Mouse (Mus musculus): Measurements from ENCODE around the gene Ttc4. TPM values are rescaled to one million over a fixed set of nuclear protein-coding genes. Genes with fewer than 3 reads are reported as not detected.

The Ttc4 gene
- polyA plus RNA-seq, 1 experiment from 2014 or later = 107 TPM

- 79% methylated on average over 3 of the region's 3 CpGs for WGBS
- Histone ChIP-seq H3K27me3 (replicated peaks; ENCODE audit: control insufficient read depth, insufficient read depth, low read length) (no peaks in the 10 kb centered on the region), H3K4me1 (ENCODE audit: control insufficient read depth, insufficient read depth, low read length) (peaks cover 4% of the 10 kb centered on the region; the same call in 1 of the 2 replicates), H3K9me3 (replicated peaks; ENCODE audit: control insufficient read depth, low read length) (no peaks in the 10 kb centered on the region), H3K9ac (ENCODE audit: low read length) (no peak overlapping the region), H3K36me3 (ENCODE audit: control insufficient read depth, insufficient read depth, low read length) (no peaks in the 10 kb centered on the region), H3K4me3 (ENCODE audit: low read depth, low read length) (no peak overlapping the region), H3K27ac (ENCODE audit: low read depth, low read length) (no peak overlapping the region), H3K4me2 (ENCODE audit: low read length) (no peak overlapping the region)
- ATAC-seq (no peak), DNase-seq (ENCODE audit: low spot score) (no peak)
Observed at GRCm38 (mm10) chr4:106613560-106613959, 65.2 kb downstream of the Ttc4 start.

- ATAC-seq = no peak
- Histone ChIP-seq H3K4me2 (ENCODE audit: low read length) (no peak overlapping the region), H3K4me3 (ENCODE audit: low read depth, low read length) (no peak overlapping the region), H3K27me3 (replicated peaks; ENCODE audit: control insufficient read depth, insufficient read depth, low read length) (no peaks in the 10 kb centered on the region), H3K4me1 (ENCODE audit: control insufficient read depth, insufficient read depth, low read length) (peaks cover 4% of the 10 kb centered on the region; the same call in 1 of the 2 replicates), H3K9ac (ENCODE audit: low read length) (no peak overlapping the region), H3K9me3 (replicated peaks; ENCODE audit: control insufficient read depth, low read length) (no peaks in the 10 kb centered on the region), H3K27ac (ENCODE audit: low read depth, low read length) (no peak overlapping the region), H3K36me3 (ENCODE audit: control insufficient read depth, insufficient read depth, low read length) (no peaks in the 10 kb centered on the region)
- 75% methylated on average over 8 of the region's 8 CpGs for WGBS
- no peak for DNase-seq (ENCODE audit: low spot score)
Observed at GRCm38 (mm10) chr4:106613105-106613504, 65.6 kb downstream of the Ttc4 start.

Other genes with a start within 250 kb of the Ttc4 start
- gene Pcsk9, start 214.6 kb downstream of the Ttc4 start, polyA plus RNA-seq (2014; fragmentation: Nextera tagmentation; extraction: Ambion mirVana) = 0.43 and 0.54 TPM in 2 replicates
- not detected in 2 replicates for gene Bsnd, start 186.7 kb downstream of the Ttc4 start, polyA plus RNA-seq (2014; fragmentation: Nextera tagmentation; extraction: Ambion mirVana)
- gene Dhcr24, start 117.9 kb downstream of the Ttc4 start, polyA plus RNA-seq (2014; fragmentation: Nextera tagmentation; extraction: Ambion mirVana) = 16.4 and 16.6 TPM in 2 replicates
- gene Lexm, start 61.7 kb downstream of the Ttc4 start, polyA plus RNA-seq (2014; fragmentation: Nextera tagmentation; extraction: Ambion mirVana) = not detected in 2 replicates
- 0.46 and 0.53 TPM in 2 replicates for gene Ttc22, start 56.5 kb downstream of the Ttc4 start, polyA plus RNA-seq (2014; fragmentation: Nextera tagmentation; extraction: Ambion mirVana)
- 11.7 and 12.7 TPM in 2 replicates for gene Pars2, start 27.9 kb downstream of the Ttc4 start, polyA plus RNA-seq (2014; fragmentation: Nextera tagmentation; extraction: Ambion mirVana)
- 0.09 and 0.18 TPM in 2 replicates for gene Mroh7, start 52.0 kb upstream of the Ttc4 start, polyA plus RNA-seq (2014; fragmentation: Nextera tagmentation; extraction: Ambion mirVana)
- not detected in 2 replicates for gene Fam151a, start 54.9 kb upstream of the Ttc4 start, polyA plus RNA-seq (2014; fragmentation: Nextera tagmentation; extraction: Ambion mirVana)
- gene Acot11, start 126.1 kb upstream of the Ttc4 start, polyA plus RNA-seq (2014; fragmentation: Nextera tagmentation; extraction: Ambion mirVana) = 0.77 and 1.3 TPM in 2 replicates
- 118 and 127 TPM in 2 replicates for gene Ssbp3, start 231.8 kb upstream of the Ttc4 start, polyA plus RNA-seq (2014; fragmentation: Nextera tagmentation; extraction: Ambion mirVana)

Measured in forebrain, embryonic 14.5 days (tissue).